Mouse (Mus musculus) midbrain, embryonic 15.5 days (tissue): ENCODE results near the gene Tjp3. TPM values are rescaled to one million over a fixed set of nuclear protein-coding genes. Genes with fewer than 3 reads are reported as not detected.
A peak's percentile ranks its signal among the peaks of the same experiment; 100 is the strongest.

ENCODE experiments used
- ATAC-seq: fragments of 200-750 bp; cut with Nextera tagmentation; replicated peaks from 2 replicates; pipeline ENCODE4 v1.8.0; 2017; ENCODE audit warnings: moderate TSS enrichment
- H3K27ac ChIP-seq: fragments of 300-500 bp; sonication (generic); 2 replicates; pipeline ENCODE4 v1.5.1; 2015; ENCODE audit warnings: mild to moderate bottlenecking, inconsistent platforms
- H3K27me3 ChIP-seq: fragments of 300-500 bp; sonication (generic); replicated peaks from 2 replicates; pipeline ENCODE4 v1.6.1; 2015; ENCODE audit warnings: inconsistent platforms
- H3K36me3 ChIP-seq: fragments of 300-500 bp; sonication (generic); replicated peaks from 2 replicates; pipeline ENCODE4 v1.6.1; 2015; ENCODE audit warnings: inconsistent platforms
- H3K4me1 ChIP-seq: fragments of 300-500 bp; sonication (generic); 2 replicates; pipeline ENCODE4 v1.6.1; 2015; ENCODE audit warnings: inconsistent platforms
- H3K4me2 ChIP-seq: fragments of 300-500 bp; sonication (generic); 2 replicates; pipeline ENCODE4 v1.6.1; 2015; ENCODE audit warnings: inconsistent platforms, mild to moderate bottlenecking, moderate library complexity
- H3K4me3 ChIP-seq: fragments of 300-500 bp; sonication (generic); 2 replicates; pipeline ENCODE4 v1.5.1; 2015; ENCODE audit warnings: mild to moderate bottlenecking, inconsistent platforms
- H3K9ac ChIP-seq: fragments of 300-500 bp; sonication (generic); 2 replicates; pipeline ENCODE4 v1.6.1; 2015; ENCODE audit warnings: mild to moderate bottlenecking, inconsistent platforms
- H3K9me3 ChIP-seq: fragments of 300-500 bp; sonication (generic); 2 replicates; pipeline ENCODE4 v1.6.1; 2016; ENCODE audit warnings: inconsistent platforms
- WGBS: fragments of 180-500 bp; shearing (Covaris S2); methylation state at CpG from one replicate; pipeline ENCODE4 v1.1.7; 2015; ENCODE audit warnings: mixed read lengths; 5-methylcytosine and 5-hydroxymethylcytosine counted together
- polyA plus RNA-seq: library from polyadenylated mRNA; unstranded; fragments of >200 nt; fragmentation: Nextera tagmentation; extraction: Ambion mirVana; gene quantifications from 2 replicates; pipeline ENCODE4 v1.2.1, GENCODE M21; 2015

Gene Tjp3
- polyA plus RNA-seq, 1 experiment from 2014 or later: 8.0 TPM

- Histone ChIP-seq H3K27me3 (no peaks in the 10 kb centered on the region), H3K36me3 (peaks cover 33% of the 10 kb centered on the region), H3K4me1 (peaks cover 11% of the 10 kb centered on the region), H3K4me2 (no peak overlapping the region), H3K4me3 (no peak overlapping the region), H3K27ac (no peak overlapping the region), H3K9ac (no peak overlapping the region), H3K9me3 (no peaks in the 10 kb centered on the region)
- WGBS: 94% methylated on average over 18 of the region's 18 CpGs
- no peak for ATAC-seq
These were observed 34.4 kb upstream of the Tjp3 start for GRCm38 (mm10) chr10:81325781-81326180.

DNA sequence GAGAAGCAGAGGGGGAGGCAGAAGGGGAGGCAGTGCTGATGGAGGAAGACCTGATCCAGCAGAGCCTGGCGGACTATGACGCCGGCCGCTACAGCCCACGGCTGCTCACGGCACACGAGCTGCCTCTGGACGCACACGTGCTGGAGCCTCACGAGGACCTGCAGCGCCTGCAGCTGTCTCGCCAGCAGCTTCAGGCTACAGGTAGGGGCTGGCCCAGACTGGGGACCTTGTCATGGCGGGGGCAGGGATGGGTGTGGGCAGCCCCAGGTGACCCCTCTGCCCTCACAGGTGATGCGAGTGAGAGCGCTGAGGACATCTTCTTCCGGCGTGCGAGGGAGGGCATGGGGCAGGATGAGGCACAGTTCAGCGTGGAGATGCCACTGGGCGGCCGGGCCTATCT, 33.8 kb upstream of the Tjp3 start:
- H3K9me3 ChIP-seq: no peaks in the 10 kb centered on the region
- no peak overlapping the region for H3K4me2 ChIP-seq
- no peak overlapping the region for H3K9ac ChIP-seq
- no peak overlapping the region for H3K27ac ChIP-seq
- H3K4me1 ChIP-seq: peaks cover 11% of the 10 kb centered on the region
- H3K36me3 ChIP-seq: peaks cover 33% of the 10 kb centered on the region
- H3K4me3 ChIP-seq: no peak overlapping the region
- WGBS: 95% methylated on average over 21 of the region's 21 CpGs
- ATAC-seq: no peak
- H3K27me3 ChIP-seq: no peaks in the 10 kb centered on the region

DNA sequence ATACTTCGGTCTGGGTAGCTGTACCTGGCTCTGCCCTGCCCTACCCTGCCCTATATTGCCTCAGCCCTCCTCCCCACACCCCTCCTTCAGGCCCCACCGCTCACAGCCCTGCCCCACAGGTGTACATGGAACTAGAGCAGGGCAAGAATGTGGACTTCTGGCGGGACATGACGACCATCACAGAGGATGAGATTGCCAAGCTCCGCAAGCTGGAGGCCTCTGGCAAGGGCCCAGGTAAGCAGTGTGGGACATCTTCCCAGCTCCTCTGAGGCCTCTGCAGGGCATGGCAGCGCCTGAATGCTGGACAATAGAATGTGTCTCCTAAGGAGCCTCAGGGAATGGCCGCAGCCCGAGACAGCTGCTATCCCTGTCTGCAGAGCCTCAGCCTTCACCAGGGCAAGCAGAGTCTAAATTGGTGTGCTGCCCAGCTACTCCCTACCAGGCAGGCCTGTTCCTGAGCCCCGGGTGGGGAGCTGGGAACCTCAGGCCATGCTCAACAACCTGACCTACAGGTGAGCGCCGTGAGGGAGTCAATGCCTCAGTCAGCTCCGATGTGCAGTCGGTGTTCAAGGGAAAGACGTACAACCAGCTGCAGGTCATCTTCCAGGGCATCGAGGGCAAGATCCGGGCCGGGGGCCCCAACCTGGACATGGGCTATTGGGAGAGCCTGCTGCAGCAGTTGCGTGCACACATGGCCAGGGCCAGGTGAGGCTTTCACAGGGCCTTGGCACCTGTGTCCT, 32.6 kb upstream of the Tjp3 start:
- H3K9me3 ChIP-seq: no peaks in the 10 kb centered on the region
- H3K36me3 ChIP-seq: peaks cover 33% of the 10 kb centered on the region

DNA sequence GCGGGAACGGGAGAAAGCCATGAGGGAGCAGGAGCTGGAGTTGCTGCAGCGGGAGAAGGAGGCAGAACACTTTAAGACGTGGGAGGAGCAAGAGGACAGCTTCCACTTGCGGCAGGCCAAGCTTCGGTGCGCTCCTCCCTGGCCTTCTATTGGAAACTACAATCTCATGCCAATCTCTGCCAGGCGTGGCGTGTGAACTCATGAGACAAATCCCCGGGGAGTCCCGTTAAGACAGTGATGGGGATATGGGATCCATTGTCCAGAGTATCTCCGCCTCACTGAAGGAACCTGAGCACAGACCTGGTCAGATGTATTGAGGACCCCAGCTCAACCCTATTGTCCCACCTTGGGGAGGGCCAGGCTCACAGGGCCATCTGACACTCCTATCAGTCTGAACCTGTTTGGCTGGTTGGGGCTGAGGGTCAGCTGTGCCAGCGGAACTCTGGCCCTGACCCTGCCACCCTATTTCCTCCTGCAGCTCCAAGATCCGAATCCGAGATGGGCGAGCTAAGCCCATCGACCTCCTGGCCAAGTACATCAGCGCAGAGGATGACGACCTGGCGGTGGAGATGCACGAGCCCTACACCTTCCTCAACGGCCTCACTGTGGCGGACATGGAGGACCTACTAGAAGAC, 31.9 kb upstream of the Tjp3 start:
- no peak overlapping the region for H3K4me2 ChIP-seq
- no peak overlapping the region for H3K9ac ChIP-seq
- H3K27me3 ChIP-seq: no peaks in the 10 kb centered on the region
- peaks cover 34% of the 10 kb centered on the region for H3K36me3 ChIP-seq
- H3K9me3 ChIP-seq: no peaks in the 10 kb centered on the region
- ATAC-seq: no peak
- 91% methylated on average over 23 of the region's 23 CpGs for WGBS
- H3K4me1 ChIP-seq: peaks cover 23% of the 10 kb centered on the region
- H3K27ac ChIP-seq: no peak overlapping the region
- no peak overlapping the region for H3K4me3 ChIP-seq

More for the DNA sequence above, 32.6 kb upstream of the Tjp3 start:
- H3K27me3 ChIP-seq: no peaks in the 10 kb centered on the region
- no peak overlapping the region for H3K4me3 ChIP-seq
- peaks cover 22% of the 10 kb centered on the region for H3K4me1 ChIP-seq
- no peak overlapping the region for H3K9ac ChIP-seq
- no peak for ATAC-seq
- H3K4me2 ChIP-seq: no peak overlapping the region
- no peak overlapping the region for H3K27ac ChIP-seq
- 94% methylated on average over 18 of the region's 18 CpGs for WGBS

DNA sequence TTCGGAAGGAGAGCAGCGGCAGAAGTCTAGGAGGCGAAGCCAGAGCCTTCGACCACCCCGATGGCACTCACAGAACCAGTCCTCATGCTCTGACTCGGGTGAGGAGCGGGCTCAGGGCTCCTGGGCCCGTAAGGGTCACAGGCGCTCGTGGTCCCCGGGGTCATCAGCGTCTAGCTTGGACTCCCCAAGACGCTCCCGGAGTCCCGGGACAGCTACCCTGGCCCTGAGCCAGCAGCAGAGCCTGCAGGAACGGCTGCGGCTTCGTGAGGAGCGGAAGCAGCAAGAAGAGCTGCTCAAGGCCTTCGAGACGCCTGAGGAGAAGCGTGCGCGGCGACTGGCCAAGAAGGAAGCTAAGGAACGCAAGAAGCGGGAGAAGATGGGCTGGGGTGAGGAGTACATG, 31.1 kb upstream of the Tjp3 start:
- no peaks in the 10 kb centered on the region for H3K9me3 ChIP-seq
- H3K9ac ChIP-seq: no peak overlapping the region
- H3K4me3 ChIP-seq: no peak overlapping the region
- peak overlapping the region; percentile 79; the same call in 1 of the 2 replicates for H3K4me2 ChIP-seq
- peaks cover 40% of the 10 kb centered on the region for H3K36me3 ChIP-seq
- no peaks in the 10 kb centered on the region for H3K27me3 ChIP-seq
- no peak for ATAC-seq
- no peak overlapping the region for H3K27ac ChIP-seq
- H3K4me1 ChIP-seq: peaks cover 23% of the 10 kb centered on the region
- 95% methylated on average over 27 of the region's 27 CpGs for WGBS

DNA sequence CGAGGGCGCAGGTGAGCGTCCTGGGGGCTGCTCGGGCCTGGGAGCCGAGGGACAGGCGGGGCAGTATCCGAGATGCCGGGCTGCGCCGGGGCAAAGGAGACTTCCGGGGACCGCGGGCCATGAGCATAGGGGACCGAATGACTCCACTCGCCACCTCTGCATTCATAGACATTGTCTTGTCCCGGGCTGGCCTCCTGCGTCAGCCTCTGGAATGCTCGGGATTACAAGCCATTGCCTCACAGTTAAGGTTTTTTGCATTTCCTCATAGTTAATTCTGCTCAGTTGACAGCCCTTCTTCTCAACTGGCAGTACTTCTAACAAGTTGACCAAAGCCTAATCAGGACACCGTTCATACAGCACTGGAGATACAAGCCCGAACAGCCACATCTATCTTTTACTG, 30.1 kb upstream of the Tjp3 start:
- Histone ChIP-seq H3K4me1 (peaks cover 23% of the 10 kb centered on the region), H3K36me3 (peaks cover 40% of the 10 kb centered on the region), H3K9me3 (no peaks in the 10 kb centered on the region), H3K4me2 (peak overlapping the region; percentile 79), H3K9ac (peak overlapping the region; percentile 67), H3K4me3 (peak overlapping the region; percentile 77), H3K27ac (peak overlapping the region; percentile 90), H3K27me3 (no peaks in the 10 kb centered on the region)
- WGBS: 3% methylated on average over 20 of the region's 20 CpGs
- 0 out of 2 replicates have a peak, but pooled peaks have one; percentile 1 for ATAC-seq

DNA sequence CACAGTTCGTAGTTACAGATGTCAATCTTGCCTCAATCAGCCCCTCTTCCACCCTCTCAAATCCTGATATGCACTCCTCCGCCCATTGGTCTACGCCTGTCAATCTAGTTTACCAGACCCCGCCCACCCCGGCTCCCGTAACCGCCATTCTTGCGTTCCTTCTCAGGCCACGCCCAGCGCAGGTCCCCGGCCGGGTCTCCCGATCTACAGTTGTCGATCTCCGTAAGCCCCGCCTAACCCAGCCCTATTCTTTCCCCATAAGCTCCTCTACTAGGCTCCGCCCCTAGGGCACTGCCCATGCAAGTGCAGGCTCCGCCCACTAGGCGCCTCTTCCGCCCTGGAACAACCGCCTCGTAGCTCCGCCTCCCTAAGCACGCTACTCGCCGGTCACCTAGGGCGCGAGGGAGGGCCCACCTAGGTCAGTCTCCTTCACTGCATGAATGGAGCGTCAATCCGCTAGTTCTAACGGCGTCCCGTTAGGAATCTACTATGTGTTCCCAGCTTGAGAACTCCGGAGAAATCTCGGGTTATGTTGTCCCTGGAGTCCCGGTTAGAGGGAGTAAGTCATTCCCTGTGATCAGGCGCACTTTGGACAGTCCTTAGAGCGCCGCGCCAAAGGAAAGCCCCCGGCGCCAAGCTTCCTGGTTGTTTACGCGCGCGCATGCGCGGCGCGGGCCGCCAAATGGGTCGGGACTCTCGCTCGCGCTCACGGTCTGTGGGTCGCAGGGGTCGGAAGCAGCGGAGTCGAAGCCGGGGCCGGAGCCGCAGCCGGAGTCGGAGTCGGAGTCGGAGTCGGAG, 29.4 kb upstream of the Tjp3 start, which contains the start of gene Cactin:
Cactin (plus strand) TSS at position 554 of the 798 bp plus-strand sequence.
- under 1% methylated on average over 68 of the region's 68 CpGs for WGBS

GRCm38 (mm10) chr10:81319741-81320549, 28.6 kb upstream of the Tjp3 start:
- H3K27me3 ChIP-seq: no peaks in the 10 kb centered on the region
- peak overlapping the region; percentile 36 for H3K9ac ChIP-seq
- peak; percentile 57 for ATAC-seq
- H3K4me3 ChIP-seq: peak overlapping the region; percentile 77
- H3K4me1 ChIP-seq: peaks cover 23% of the 10 kb centered on the region
- H3K4me2 ChIP-seq: peak overlapping the region; percentile 79
- peak overlapping the region; percentile 90 for H3K27ac ChIP-seq
- WGBS: under 1% methylated on average over 38 of the region's 38 CpGs
- peaks cover 39% of the 10 kb centered on the region for H3K36me3 ChIP-seq
- H3K9me3 ChIP-seq: no peaks in the 10 kb centered on the region

More for the DNA sequence above, 29.4 kb upstream of the Tjp3 start, which contains the start of gene Cactin:
- H3K9ac ChIP-seq: peak within 1 kb of the TSS; percentile 67
- peak within 1 kb of the TSS; percentile 77 for H3K4me3 ChIP-seq
- peak within 1 kb of the TSS; percentile 90 for H3K27ac ChIP-seq
- peak; percentile 93 for ATAC-seq
- H3K4me1 ChIP-seq: peaks cover 23% of the 10 kb centered on the region
- H3K36me3 ChIP-seq: peaks cover 38% of the 10 kb centered on the region
- no peaks in the 10 kb centered on the region for H3K9me3 ChIP-seq
- H3K4me2 ChIP-seq: peak within 1 kb of the TSS; percentile 79
- H3K27me3 ChIP-seq: no peaks in the 10 kb centered on the region

DNA sequence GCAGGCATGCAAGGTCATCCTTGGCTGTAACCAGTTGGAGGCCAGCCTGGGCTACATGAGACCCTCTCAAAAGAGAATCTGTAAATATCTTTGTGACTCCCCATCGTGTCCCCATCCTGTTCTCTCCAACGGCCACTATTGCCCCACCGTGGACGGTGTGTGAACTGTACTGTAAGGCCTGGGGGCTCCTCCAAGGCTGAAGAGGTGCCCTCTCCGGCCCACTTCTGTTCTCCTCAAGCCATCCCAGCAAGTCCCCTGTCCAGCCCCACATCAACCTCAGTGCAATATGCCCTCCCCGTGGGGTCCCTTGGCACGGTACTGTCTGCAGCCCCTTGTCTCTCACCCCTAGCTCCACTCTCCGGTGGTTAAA, 27.9 kb upstream of the Tjp3 start:
- peak overlapping the region; percentile 77 for H3K4me3 ChIP-seq
- no peaks in the 10 kb centered on the region for H3K9me3 ChIP-seq
- H3K4me2 ChIP-seq: peak overlapping the region; percentile 79
- 43% methylated on average over 8 of the region's 8 CpGs for WGBS
- no peak for ATAC-seq
- H3K4me1 ChIP-seq: peaks cover 23% of the 10 kb centered on the region
- peak overlapping the region; percentile 90 for H3K27ac ChIP-seq
- H3K27me3 ChIP-seq: no peaks in the 10 kb centered on the region
- H3K36me3 ChIP-seq: peaks cover 38% of the 10 kb centered on the region
- H3K9ac ChIP-seq: peak overlapping the region; percentile 36

GRCm38 (mm10) chr10:81318589-81319329, 27.4 kb upstream of the Tjp3 start:
- H3K4me1 ChIP-seq: peaks cover 23% of the 10 kb centered on the region
- H3K9ac ChIP-seq: peak overlapping the region; percentile 36; the same call in 1 of the 2 replicates
- H3K27ac ChIP-seq: no peak overlapping the region
- H3K4me3 ChIP-seq: no peak overlapping the region
- no peak for ATAC-seq
- peaks cover 38% of the 10 kb centered on the region for H3K36me3 ChIP-seq
- no peaks in the 10 kb centered on the region for H3K27me3 ChIP-seq
- 91% methylated on average over 13 of the region's 13 CpGs for WGBS
- no peaks in the 10 kb centered on the region for H3K9me3 ChIP-seq
- H3K4me2 ChIP-seq: peak overlapping the region; percentile 79; the same call in 1 of the 2 replicates

DNA sequence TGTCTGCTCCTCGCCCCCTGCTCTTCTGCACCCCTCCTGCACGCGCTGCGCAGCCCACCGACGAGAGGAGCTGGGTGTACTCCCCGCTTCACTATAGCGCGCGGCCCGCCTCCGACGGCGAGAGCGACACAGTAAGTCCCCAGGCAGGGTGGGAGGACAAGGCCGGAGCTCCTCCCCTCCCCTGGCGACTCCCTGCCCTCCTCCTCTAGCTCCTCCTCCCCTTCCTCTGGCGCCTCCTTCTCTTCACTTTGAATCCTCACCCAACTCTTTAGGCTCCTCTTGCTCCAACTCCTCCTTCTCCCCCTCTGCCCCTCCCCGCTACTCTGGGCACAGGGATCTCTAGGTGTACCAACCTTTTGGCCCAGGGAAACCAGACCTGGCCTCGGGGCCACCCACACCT, 25.9 kb upstream of the Tjp3 start:
- H3K9ac ChIP-seq: no peak overlapping the region
- no peak for ATAC-seq
- 12% methylated on average over 20 of the region's 20 CpGs for WGBS
- H3K27me3 ChIP-seq: no peaks in the 10 kb centered on the region
- H3K9me3 ChIP-seq: no peaks in the 10 kb centered on the region
- H3K4me2 ChIP-seq: peak overlapping the region; percentile 20
- peaks cover 44% of the 10 kb centered on the region for H3K36me3 ChIP-seq
- H3K27ac ChIP-seq: no peak overlapping the region
- H3K4me1 ChIP-seq: peaks cover 21% of the 10 kb centered on the region
- no peak overlapping the region for H3K4me3 ChIP-seq
